Mouse (Mus musculus): ENCODE data around the gene Slamf8. TPM values are rescaled to one million over a fixed set of nuclear protein-coding genes. Genes with fewer than 3 reads are reported as not detected.

Slamf8 gene
- polyA plus RNA-seq, 1 experiment from 2014 or later, result not detected

GRCm38 (mm10) chr1:172552623-172553022 is 37.7 kb downstream of the Slamf8 start:
- WGBS, result 55% methylated on average over 1 of the region's 1 CpGs
- H3K27ac ChIP-seq, result peak overlapping the region; percentile 11; the same call in 1 of the 2 replicates
- no peak overlapping the region for H3K9ac ChIP-seq
- ATAC-seq (replicated peaks; ENCODE audit: insufficient number of reproducible peaks, insufficient read depth, low FRiP score, low read depth), result no peak
- no peak overlapping the region for H3K4me2 ChIP-seq
- H3K9me3 ChIP-seq (replicated peaks), result no peaks in the 10 kb centered on the region
- no peak overlapping the region for H3K4me3 ChIP-seq
- H3K4me1 ChIP-seq (replicated peaks), result peaks cover 24% of the 10 kb centered on the region
- H3K36me3 ChIP-seq, result no peaks in the 10 kb centered on the region
- H3K27me3 ChIP-seq, result peaks cover 16% of the 10 kb centered on the region

DNA sequence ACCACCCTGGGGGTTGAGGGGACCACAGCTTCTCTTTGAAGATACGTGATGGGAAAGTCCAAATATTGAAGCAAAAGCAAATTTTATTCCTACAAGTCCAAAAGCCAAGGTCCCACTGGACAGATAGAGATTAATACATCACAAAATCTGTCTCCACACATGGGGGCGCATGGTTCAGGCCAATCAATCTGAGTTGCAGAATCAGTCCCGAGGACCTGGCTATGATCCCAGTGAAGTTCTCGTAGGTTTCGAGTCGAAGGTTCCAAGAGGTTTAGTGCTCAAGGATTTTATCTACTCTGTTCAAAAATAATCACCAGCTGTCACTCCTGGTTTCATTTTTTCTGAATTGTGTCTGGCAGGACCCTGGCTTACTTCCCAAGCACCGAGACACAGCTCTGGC is 39.4 kb downstream of the Slamf8 start:
- Histone ChIP-seq H3K27ac (no peak overlapping the region), H3K4me1 (replicated peaks) (peaks cover 24% of the 10 kb centered on the region), H3K9me3 (replicated peaks) (no peaks in the 10 kb centered on the region), H3K27me3 (peaks cover 6% of the 10 kb centered on the region; the same call in 1 of the 2 replicates), H3K4me2 (peak overlapping the region; percentile 74), H3K9ac (no peak overlapping the region), H3K4me3 (peak overlapping the region; percentile 49), H3K36me3 (no peaks in the 10 kb centered on the region)
- no peak for ATAC-seq (replicated peaks; ENCODE audit: insufficient number of reproducible peaks, insufficient read depth, low FRiP score, low read depth)
- 22% methylated on average over 7 of the region's 7 CpGs for WGBS

- ATAC-seq (replicated peaks; ENCODE audit: insufficient number of reproducible peaks, insufficient read depth, low FRiP score, low read depth), result peak; percentile 78
- H3K27ac ChIP-seq, result peak overlapping the region; percentile 38; the same call in 1 of the 2 replicates
- 0 out of 2 replicates have a peak overlapping the region, but pooled peaks have one; percentile 7 for H3K9ac ChIP-seq
These were observed 39.8 kb downstream of the Slamf8 start for GRCm38 (mm10) chr1:172550551-172550951.

DNA sequence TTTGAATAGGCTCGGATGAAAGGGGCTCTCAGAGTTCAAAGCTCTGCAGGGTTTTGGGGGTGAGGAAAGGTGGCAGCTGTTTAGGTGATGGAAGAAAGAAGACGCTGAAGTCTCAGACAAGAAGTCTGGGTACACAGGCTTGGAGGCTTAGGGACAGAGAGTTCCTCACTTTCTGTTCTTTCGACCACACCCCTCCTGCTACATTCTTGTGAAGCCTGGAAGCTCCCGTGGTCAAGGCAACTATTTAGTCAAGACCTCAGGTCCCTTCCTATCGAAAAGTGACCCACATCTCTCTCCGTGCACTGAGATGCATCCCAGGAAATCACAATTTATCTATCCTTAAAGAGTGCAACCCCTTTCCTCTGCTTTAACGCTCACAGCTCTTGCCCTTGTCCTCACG is 40.7 kb downstream of the Slamf8 start:
- no peak for ATAC-seq (replicated peaks; ENCODE audit: insufficient number of reproducible peaks, insufficient read depth, low FRiP score, low read depth)
- Histone ChIP-seq H3K4me1 (replicated peaks) (peaks cover 24% of the 10 kb centered on the region), H3K27me3 (0 out of 2 replicates have a peak, but pooled peaks cover 6% of the 10 kb centered on the region), H3K4me2 (peak overlapping the region; percentile 74), H3K27ac (no peak overlapping the region), H3K36me3 (no peaks in the 10 kb centered on the region), H3K9me3 (replicated peaks) (no peaks in the 10 kb centered on the region), H3K9ac (no peak overlapping the region), H3K4me3 (peak overlapping the region; percentile 49)
- 10% methylated on average over 8 of the region's 8 CpGs for WGBS

More at GRCm38 (mm10) chr1:172550551-172550951, 39.8 kb downstream of the Slamf8 start:
- Histone ChIP-seq H3K4me1 (replicated peaks) (peaks cover 24% of the 10 kb centered on the region), H3K4me3 (peak overlapping the region; percentile 49), H3K36me3 (no peaks in the 10 kb centered on the region), H3K4me2 (peak overlapping the region; percentile 74), H3K27me3 (peaks cover 2% of the 10 kb centered on the region; the same call in 1 of the 2 replicates), H3K9me3 (replicated peaks) (no peaks in the 10 kb centered on the region)
- 1% methylated on average over 7 of the region's 8 CpGs for WGBS

- Histone ChIP-seq H3K27ac (no peak overlapping the region), H3K9me3 (replicated peaks) (no peaks in the 10 kb centered on the region), H3K27me3 (0 out of 2 replicates have a peak, but pooled peaks cover 6% of the 10 kb centered on the region), H3K9ac (no peak overlapping the region), H3K36me3 (no peaks in the 10 kb centered on the region), H3K4me2 (no peak overlapping the region), H3K4me3 (no peak overlapping the region), H3K4me1 (replicated peaks) (peaks cover 24% of the 10 kb centered on the region)
- 30% methylated on average over 2 of the region's 2 CpGs for WGBS
- ATAC-seq (replicated peaks; ENCODE audit: insufficient number of reproducible peaks, insufficient read depth, low FRiP score, low read depth), result no peak
These were observed 41.1 kb downstream of the Slamf8 start for GRCm38 (mm10) chr1:172549314-172549713.

DNA sequence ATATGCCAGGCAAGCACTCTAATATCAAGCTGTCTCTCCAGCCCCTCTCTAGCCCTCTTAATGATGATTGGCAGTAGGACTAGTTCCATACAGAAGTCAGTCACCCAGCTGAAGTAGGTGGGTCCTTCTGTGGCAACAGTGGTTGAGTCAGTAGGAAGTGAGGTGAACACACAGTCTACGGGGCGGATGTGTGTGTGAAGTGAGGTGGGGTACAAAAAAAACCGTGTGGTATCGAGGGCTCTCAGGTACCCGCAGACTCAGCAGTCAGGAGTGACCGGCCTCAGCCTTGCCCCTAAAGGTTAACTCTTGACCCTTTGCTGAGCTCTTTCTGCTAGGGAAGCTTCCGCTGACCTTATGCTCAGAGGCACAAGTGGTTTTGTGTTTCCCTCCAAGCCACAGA is 41.9 kb downstream of the Slamf8 start:
- 61% methylated on average over 7 of the region's 7 CpGs for WGBS
- H3K4me2 ChIP-seq, result no peak overlapping the region
- H3K4me3 ChIP-seq, result no peak overlapping the region
- no peak overlapping the region for H3K27ac ChIP-seq
- peaks cover 24% of the 10 kb centered on the region for H3K4me1 ChIP-seq (replicated peaks)
- ATAC-seq (replicated peaks; ENCODE audit: insufficient number of reproducible peaks, insufficient read depth, low FRiP score, low read depth), result no peak
- no peak overlapping the region for H3K9ac ChIP-seq
- H3K36me3 ChIP-seq, result no peaks in the 10 kb centered on the region
- H3K27me3 ChIP-seq, result 0 out of 2 replicates have a peak, but pooled peaks cover 6% of the 10 kb centered on the region
- H3K9me3 ChIP-seq (replicated peaks), result no peaks in the 10 kb centered on the region

GRCm38 (mm10) chr1:172546062-172546461 is 44.3 kb downstream of the Slamf8 start:
- H3K36me3 ChIP-seq, result no peaks in the 10 kb centered on the region
- H3K4me1 ChIP-seq (replicated peaks), result peaks cover 14% of the 10 kb centered on the region
- no peak overlapping the region for H3K9ac ChIP-seq
- 67% methylated on average over 4 of the region's 4 CpGs for WGBS
- H3K27me3 ChIP-seq, result 0 out of 2 replicates have a peak, but pooled peaks cover 13% of the 10 kb centered on the region
- H3K4me2 ChIP-seq, result no peak overlapping the region
- H3K27ac ChIP-seq, result no peak overlapping the region
- no peak for ATAC-seq (replicated peaks; ENCODE audit: insufficient number of reproducible peaks, insufficient read depth, low FRiP score, low read depth)
- H3K4me3 ChIP-seq, result no peak overlapping the region
- H3K9me3 ChIP-seq (replicated peaks), result no peaks in the 10 kb centered on the region

- H3K36me3 ChIP-seq, result no peaks in the 10 kb centered on the region
- H3K4me2 ChIP-seq, result no peak overlapping the region
- 51% methylated on average over 11 of the region's 11 CpGs for WGBS
- 0 out of 2 replicates have a peak, but pooled peaks cover 2% of the 10 kb centered on the region for H3K4me1 ChIP-seq (replicated peaks)
- H3K9ac ChIP-seq, result no peak overlapping the region
- H3K4me3 ChIP-seq, result no peak overlapping the region
- H3K27ac ChIP-seq, result no peak overlapping the region
- no peaks in the 10 kb centered on the region for H3K9me3 ChIP-seq (replicated peaks)
- H3K27me3 ChIP-seq, result 0 out of 2 replicates have a peak, but pooled peaks cover 18% of the 10 kb centered on the region
- no peak for ATAC-seq (replicated peaks; ENCODE audit: insufficient number of reproducible peaks, insufficient read depth, low FRiP score, low read depth)
These were observed 50.0 kb downstream of the Slamf8 start for GRCm38 (mm10) chr1:172540283-172540820.

GRCm38 (mm10) chr1:172539827-172540226 is 50.5 kb downstream of the Slamf8 start:
- no peaks in the 10 kb centered on the region for H3K9me3 ChIP-seq (replicated peaks)
- no peak for ATAC-seq (replicated peaks; ENCODE audit: insufficient number of reproducible peaks, insufficient read depth, low FRiP score, low read depth)
- no peaks in the 10 kb centered on the region for H3K36me3 ChIP-seq
- H3K9ac ChIP-seq, result no peak overlapping the region
- 48% methylated on average over 6 of the region's 6 CpGs for WGBS
- 0 out of 2 replicates have a peak, but pooled peaks cover 2% of the 10 kb centered on the region for H3K4me1 ChIP-seq (replicated peaks)
- H3K27ac ChIP-seq, result no peak overlapping the region
- 0 out of 2 replicates have a peak, but pooled peaks cover 15% of the 10 kb centered on the region for H3K27me3 ChIP-seq
- no peak overlapping the region for H3K4me2 ChIP-seq
- H3K4me3 ChIP-seq, result no peak overlapping the region

DNA sequence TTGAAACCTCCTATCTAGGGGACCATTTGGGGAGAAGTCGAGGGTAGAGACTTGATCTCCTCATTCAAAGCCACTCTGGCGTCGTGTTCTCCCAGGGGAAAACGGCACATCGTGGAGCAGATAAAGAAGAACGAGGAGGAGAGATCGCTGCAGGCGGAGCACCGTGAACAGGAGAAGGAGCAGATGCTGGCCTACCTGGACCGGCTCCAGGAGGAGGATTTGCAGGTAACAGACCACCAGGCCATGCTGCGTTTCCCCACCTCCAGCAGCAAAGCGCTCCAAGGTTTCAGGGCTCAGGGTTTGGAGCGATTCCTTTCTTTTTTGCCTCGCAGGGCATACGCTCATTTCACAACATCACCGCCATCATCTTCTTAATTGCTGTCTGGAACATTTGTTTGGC is 55.3 kb downstream of the Slamf8 start:
- Histone ChIP-seq H3K4me1 (replicated peaks) (peaks cover 17% of the 10 kb centered on the region), H3K9me3 (replicated peaks) (no peaks in the 10 kb centered on the region), H3K4me3 (no peak overlapping the region), H3K27me3 (peaks cover 23% of the 10 kb centered on the region), H3K9ac (no peak overlapping the region), H3K4me2 (no peak overlapping the region), H3K27ac (no peak overlapping the region), H3K36me3 (no peaks in the 10 kb centered on the region)
- WGBS, result 69% methylated on average over 16 of the region's 16 CpGs
- ATAC-seq (replicated peaks; ENCODE audit: insufficient number of reproducible peaks, insufficient read depth, low FRiP score, low read depth), result no peak

DNA sequence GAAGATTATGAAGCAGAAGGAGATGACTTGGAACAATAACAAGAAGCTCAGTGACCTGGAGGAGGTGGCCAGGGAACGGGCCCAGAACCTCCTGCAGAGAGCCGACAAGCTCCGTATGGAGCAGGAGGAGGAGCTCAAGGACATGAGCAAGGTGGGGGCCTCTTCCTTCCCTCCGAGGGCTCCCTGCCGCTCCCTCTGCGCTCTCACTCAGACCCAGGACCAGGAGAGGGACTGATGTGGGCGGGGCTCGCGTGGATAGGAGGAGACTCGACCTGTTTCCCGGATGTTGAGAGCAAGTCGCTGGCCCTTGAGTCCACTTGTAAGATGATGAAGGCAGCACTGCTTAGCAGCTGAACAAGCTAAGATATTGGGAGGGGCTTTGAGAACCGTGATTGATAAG is 57.8 kb downstream of the Slamf8 start:
- H3K36me3 ChIP-seq, result no peaks in the 10 kb centered on the region
- peaks cover 24% of the 10 kb centered on the region for H3K27me3 ChIP-seq
- peak overlapping the region; percentile 16 for H3K4me3 ChIP-seq
- WGBS, result 2% methylated on average over 13 of the region's 13 CpGs
- H3K9me3 ChIP-seq (replicated peaks), result no peaks in the 10 kb centered on the region
- H3K4me1 ChIP-seq (replicated peaks), result peaks cover 16% of the 10 kb centered on the region
- ATAC-seq (replicated peaks; ENCODE audit: insufficient number of reproducible peaks, insufficient read depth, low FRiP score, low read depth), result peak; percentile 29
- H3K9ac ChIP-seq, result no peak overlapping the region; the same call in 1 of the 2 replicates
- no peak overlapping the region for H3K27ac ChIP-seq
- H3K4me2 ChIP-seq, result peak overlapping the region; percentile 53

All from heart, embryonic 15.5 days (tissue).